Mouse (Mus musculus): ENCODE measurements at regions not wholly inside any gene's neighbourhood (a gene's known extent, or its start where the extent isn't known, plus 50 kb on each side); places are given as distances from the start of the nearest gene placed in this dataset.
A peak's percentile ranks its signal among the peaks of the same experiment; 100 is the strongest.

DNA sequence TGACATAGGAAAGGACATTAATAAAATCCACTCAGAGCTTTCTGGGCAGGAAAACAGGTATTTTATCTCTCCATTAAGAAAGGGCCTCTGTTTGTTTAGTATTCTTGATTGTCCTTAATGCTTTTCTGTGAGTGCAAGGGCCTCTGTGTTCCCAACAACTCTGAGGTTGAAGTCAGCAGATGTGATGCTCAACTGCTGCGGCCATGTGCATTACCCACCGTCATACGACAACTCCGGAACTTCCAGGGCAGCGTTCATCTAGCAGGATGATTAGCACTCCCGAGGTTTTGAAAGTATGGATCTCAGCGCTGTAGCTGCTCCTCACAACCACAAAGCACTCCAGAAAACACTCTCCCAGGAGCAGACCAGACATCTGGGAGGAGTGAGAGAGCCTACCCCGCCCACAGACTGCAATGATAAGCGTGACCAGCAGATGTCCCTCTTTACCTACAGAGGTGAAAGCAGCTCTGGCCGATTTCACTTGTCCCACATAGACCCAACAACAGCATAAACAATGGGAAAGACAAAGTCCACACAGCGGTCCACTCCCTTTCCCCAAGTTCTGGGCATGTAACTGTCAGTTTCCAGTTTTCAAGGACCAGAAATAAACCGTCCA is 1719.7 kb upstream of the Impad1 start:
- no peaks in the 10 kb centered on the region for H3K9me3 ChIP-seq (ENCODE audit: control insufficient read depth, low read length)
- no peaks in the 10 kb centered on the region for H3K36me3 ChIP-seq (ENCODE audit: control insufficient read depth, insufficient read depth, low read length)
- no peak overlapping the region for H3K4me3 ChIP-seq (ENCODE audit: low read depth, low read length)
- no peaks in the 10 kb centered on the region for H3K27me3 ChIP-seq (replicated peaks; ENCODE audit: control insufficient read depth, insufficient read depth, low read length)
- no peaks in the 10 kb centered on the region for H3K4me1 ChIP-seq (replicated peaks; ENCODE audit: control insufficient read depth, insufficient read depth, low read length)
- no peak overlapping the region for H3K9ac ChIP-seq (ENCODE audit: low read length)
- H3K27ac ChIP-seq (ENCODE audit: low read depth), result no peak overlapping the region
- H3K4me2 ChIP-seq (ENCODE audit: low read length), result peak overlapping the region; percentile 26
- peak; percentile 74 for ATAC-seq (replicated peaks; ENCODE audit: low FRiP score, low TSS enrichment, low read depth)
- 15% methylated on average over 12 of the region's 12 CpGs for WGBS
- DNase-seq (ENCODE audit: low spot score), result peak; percentile 97

GRCm38 (mm10) chr4:6508091-6508490 is 1714.9 kb upstream of the Impad1 start:
- H3K9ac ChIP-seq (ENCODE audit: low read length), result no peak overlapping the region
- ATAC-seq (replicated peaks; ENCODE audit: low FRiP score, low TSS enrichment, low read depth), result no peak
- 90% methylated on average over 5 of the region's 5 CpGs for WGBS

More at GRCm38 (mm10) chr4:6508091-6508490, 1714.9 kb upstream of the Impad1 start:
- H3K9me3 ChIP-seq (ENCODE audit: control insufficient read depth, low read length), result no peaks in the 10 kb centered on the region
- no peak overlapping the region for H3K4me2 ChIP-seq (ENCODE audit: low read length)
- H3K36me3 ChIP-seq (ENCODE audit: control insufficient read depth, insufficient read depth, low read length), result no peaks in the 10 kb centered on the region
- no peak for DNase-seq (ENCODE audit: low spot score)
- H3K4me3 ChIP-seq (ENCODE audit: low read depth, low read length), result no peak overlapping the region
- no peaks in the 10 kb centered on the region for H3K4me1 ChIP-seq (replicated peaks; ENCODE audit: control insufficient read depth, insufficient read depth, low read length)
- H3K27me3 ChIP-seq (replicated peaks; ENCODE audit: control insufficient read depth, insufficient read depth, low read length), result no peaks in the 10 kb centered on the region
- no peak overlapping the region for H3K27ac ChIP-seq (ENCODE audit: low read depth)
